Mouse (Mus musculus) kidney, embryonic 15.5 days (tissue): Measurements from ENCODE around the gene Snrpg. TPM values are rescaled to one million over a fixed set of nuclear protein-coding genes. Genes with fewer than 3 reads are reported as not detected.
A peak's percentile ranks its signal among the peaks of the same experiment; 100 is the strongest.

Experiments
- ATAC-seq: fragments of 200-750 bp; cut with Nextera tagmentation; replicated peaks from 2 replicates; pipeline ENCODE4 v1.8.0; 2017; ENCODE audit warnings: moderate TSS enrichment; ENCODE audit not compliant: low FRiP score
- H3K27ac ChIP-seq: fragments of 300-500 bp; sonication (generic); 2 replicates; pipeline ENCODE4 v1.5.1; 2015; ENCODE audit warnings: mild to moderate bottlenecking, inconsistent platforms
- H3K27me3 ChIP-seq: fragments of 300-500 bp; sonication (generic); 2 replicates; pipeline ENCODE4 v1.6.1; 2015; ENCODE audit warnings: inconsistent platforms
- H3K36me3 ChIP-seq: fragments of 300-500 bp; sonication (generic); 2 replicates; pipeline ENCODE4 v1.6.1; 2015; ENCODE audit warnings: inconsistent platforms
- H3K4me1 ChIP-seq: fragments of 300-500 bp; sonication (generic); 2 replicates; pipeline ENCODE4 v1.6.1; 2015; ENCODE audit warnings: inconsistent platforms
- H3K4me2 ChIP-seq: fragments of 300-500 bp; sonication (generic); 2 replicates; pipeline ENCODE4 v1.6.1; 2015; ENCODE audit warnings: moderate library complexity, mild to moderate bottlenecking, inconsistent platforms
- H3K4me3 ChIP-seq: fragments of 300-500 bp; sonication (generic); replicated peaks from 2 replicates; pipeline ENCODE4 v1.5.1; 2015; ENCODE audit warnings: mild to moderate bottlenecking, inconsistent platforms
- H3K9ac ChIP-seq: fragments of 300-500 bp; sonication (generic); 2 replicates; pipeline ENCODE4 v1.6.1; 2015; ENCODE audit warnings: mild to moderate bottlenecking, inconsistent platforms
- H3K9me3 ChIP-seq: fragments of 300-500 bp; sonication (generic); replicated peaks from 2 replicates; pipeline ENCODE4 v1.6.1; 2016; ENCODE audit warnings: inconsistent platforms
- WGBS: fragments of 180-500 bp; shearing (Covaris S2); methylation state at CpG from one replicate; pipeline ENCODE4 v1.1.7; 2015; ENCODE audit warnings: mixed read lengths; 5-methylcytosine and 5-hydroxymethylcytosine counted together
- polyA plus RNA-seq: library from polyadenylated mRNA; unstranded; fragments of >200 nt; fragmentation: Nextera tagmentation; extraction: Ambion mirVana; gene quantifications from 2 replicates; pipeline ENCODE4 v1.2.1, GENCODE M21; 2015

Snrpg gene
- polyA plus RNA-seq, 1 experiment from 2014 or later = 665 TPM

DNA sequence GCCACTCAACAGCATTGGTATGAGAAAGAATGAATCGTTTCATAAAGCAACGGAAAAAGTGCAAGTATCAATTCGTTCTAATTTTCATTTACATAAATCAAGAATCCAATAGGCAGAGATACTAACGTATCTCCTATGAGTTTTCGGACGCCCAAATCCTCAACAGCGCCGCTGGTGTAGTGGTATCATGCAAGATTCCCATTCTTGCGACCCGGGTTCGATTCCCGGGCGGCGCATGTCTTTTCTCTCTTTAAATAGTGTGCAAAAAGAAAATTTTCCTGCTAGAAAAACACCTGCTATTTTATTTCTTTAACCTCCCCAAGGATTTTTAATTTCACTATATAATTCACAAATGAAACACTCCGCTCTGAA, 32.6 kb downstream of the Snrpg start:
- H3K9me3 ChIP-seq = no peaks in the 10 kb centered on the region
- WGBS = under 1% methylated on average over 15 of the region's 15 CpGs
- H3K36me3 ChIP-seq = peaks cover 14% of the 10 kb centered on the region
- H3K4me2 ChIP-seq = peak overlapping the region; percentile 62
- H3K27me3 ChIP-seq = no peaks in the 10 kb centered on the region
- H3K4me3 ChIP-seq = peak overlapping the region; percentile 83
- H3K27ac ChIP-seq = peak overlapping the region; percentile 100
- peaks cover 21% of the 10 kb centered on the region for H3K4me1 ChIP-seq
- peak; percentile 68 for ATAC-seq
- H3K9ac ChIP-seq = peak overlapping the region; percentile 96

DNA sequence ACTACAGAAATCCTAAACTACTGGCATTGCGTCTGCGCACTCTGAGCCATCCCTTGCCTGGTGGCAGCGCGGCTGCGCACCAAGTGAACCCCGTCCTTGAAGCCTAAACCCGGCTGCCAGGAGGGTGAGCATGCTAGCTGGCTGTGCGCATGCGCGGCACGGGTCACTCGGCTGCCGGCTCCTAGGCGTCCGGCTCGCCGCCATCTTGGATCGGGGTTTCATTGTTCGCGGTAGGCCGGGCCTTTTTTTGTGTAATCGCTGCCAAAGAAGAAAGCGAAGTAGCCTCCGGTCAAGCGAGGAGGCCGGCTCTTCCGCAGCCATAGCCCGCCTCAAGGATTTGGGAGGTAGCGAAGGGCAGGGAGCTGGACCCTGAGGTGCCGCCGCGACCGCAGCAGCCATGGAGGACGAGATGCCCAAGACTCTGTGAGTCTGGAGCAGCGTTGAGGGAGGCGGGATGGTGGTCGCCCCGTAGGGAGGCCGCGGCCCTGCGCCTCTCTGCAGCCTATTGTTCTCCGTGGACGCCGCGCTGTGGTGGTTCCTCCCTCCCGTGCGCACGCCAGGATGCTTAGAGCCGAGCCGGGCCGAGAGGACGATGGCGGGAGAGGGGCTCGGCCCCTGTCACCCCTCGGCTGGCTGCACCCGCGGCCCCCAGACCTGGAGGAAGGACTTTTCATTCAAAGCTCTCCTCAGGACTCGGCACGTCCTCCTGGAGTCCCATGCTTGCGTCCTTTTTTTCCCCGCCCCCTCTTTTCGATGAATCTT, 33.2 kb downstream of the Snrpg start, which contains the start of gene Tia1:
Gene Tia1 (plus strand): TSS at position 120 of the 762 bp plus-strand sequence.
- peak within 1 kb of the TSS; percentile 100 for H3K27ac ChIP-seq
- peak; percentile 97 for ATAC-seq
- no peaks in the 10 kb centered on the region for H3K9me3 ChIP-seq
- peak within 1 kb of the TSS; percentile 96 for H3K9ac ChIP-seq
- no peaks in the 10 kb centered on the region for H3K27me3 ChIP-seq
- H3K4me1 ChIP-seq = peaks cover 21% of the 10 kb centered on the region
- H3K4me3 ChIP-seq = peak within 1 kb of the TSS; percentile 83
- H3K4me2 ChIP-seq = peak within 1 kb of the TSS; percentile 62
- H3K36me3 ChIP-seq = peaks cover 20% of the 10 kb centered on the region
- WGBS = under 1% methylated on average over 59 of the region's 62 CpGs

DNA sequence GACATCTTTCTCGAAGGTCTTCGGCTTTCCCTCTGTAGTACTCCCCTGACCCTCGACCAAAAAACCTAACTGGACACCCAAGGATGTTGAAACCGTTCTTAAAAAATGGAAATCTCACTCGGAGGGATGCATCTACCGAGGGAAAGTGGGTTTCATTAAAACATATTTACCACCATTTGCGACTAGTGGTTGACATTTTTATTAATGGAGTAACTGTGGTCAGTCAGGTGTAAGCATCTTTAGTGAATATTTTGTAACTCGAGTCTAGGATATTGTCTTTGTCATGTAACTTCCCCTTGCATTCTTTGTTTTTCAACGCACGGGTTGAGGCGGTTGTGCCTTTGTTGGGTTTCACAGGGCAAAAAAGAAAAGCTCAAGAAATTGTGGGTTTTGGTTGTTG, 33.9 kb downstream of the Snrpg start:
- no peak for ATAC-seq
- peak overlapping the region; percentile 96 for H3K9ac ChIP-seq
- peak overlapping the region; percentile 62 for H3K4me2 ChIP-seq
- peaks cover 27% of the 10 kb centered on the region for H3K36me3 ChIP-seq
- H3K27me3 ChIP-seq = no peaks in the 10 kb centered on the region
- no peaks in the 10 kb centered on the region for H3K9me3 ChIP-seq
- peak overlapping the region; percentile 83 for H3K4me3 ChIP-seq
- peaks cover 23% of the 10 kb centered on the region for H3K4me1 ChIP-seq
- whole genome bisulfite sequencing = under 1% methylated on average over 11 of the region's 11 CpGs
- peak overlapping the region; percentile 100 for H3K27ac ChIP-seq

DNA sequence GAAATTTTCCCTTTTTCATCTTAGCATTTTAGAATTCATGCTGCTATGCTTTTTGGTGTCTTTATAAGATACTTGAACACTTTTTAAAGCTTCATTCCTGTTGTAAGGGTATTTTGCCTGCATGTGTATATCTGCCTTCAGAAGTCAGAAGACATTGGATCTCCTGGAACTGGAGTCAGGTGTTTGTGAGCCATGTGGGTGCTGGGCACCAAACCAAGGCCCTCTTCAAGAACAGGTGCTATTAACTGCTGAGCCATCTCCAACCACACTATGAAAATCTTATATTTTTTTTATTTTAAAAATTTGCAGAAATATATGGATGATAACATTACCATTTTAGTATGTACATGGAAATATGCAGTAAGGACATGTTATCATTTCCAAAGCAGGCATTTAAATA, 35.2 kb downstream of the Snrpg start:
- H3K4me2 ChIP-seq = peak overlapping the region; percentile 62
- ATAC-seq = no peak

DNA sequence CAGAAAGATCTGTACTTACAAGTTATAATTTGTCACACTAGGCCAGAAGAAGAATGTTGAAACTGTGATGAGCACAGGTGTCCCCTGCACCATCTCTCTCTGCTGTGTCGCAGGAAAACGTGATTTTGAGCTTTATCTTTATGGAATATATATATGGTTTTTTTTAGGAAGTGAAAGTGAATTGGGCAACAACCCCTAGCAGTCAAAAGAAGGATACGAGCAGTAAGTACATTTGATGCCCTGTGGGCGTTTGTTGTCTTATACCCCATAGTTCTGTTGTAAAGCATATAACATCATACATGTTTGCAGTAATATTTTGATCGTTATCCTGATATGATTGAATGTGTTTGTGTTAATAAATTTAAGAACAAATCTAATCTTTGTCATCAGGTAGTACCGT, 47.6 kb downstream of the Snrpg start:
- Histone ChIP-seq H3K36me3 (peaks cover 90% of the 10 kb centered on the region), H3K4me1 (no peaks in the 10 kb centered on the region), H3K4me3 (no peak overlapping the region), H3K4me2 (no peak overlapping the region), H3K27me3 (no peaks in the 10 kb centered on the region), H3K27ac (no peak overlapping the region), H3K9me3 (no peaks in the 10 kb centered on the region), H3K9ac (no peak overlapping the region)
- ATAC-seq = no peak
- 95% methylated on average over 6 of the region's 6 CpGs for WGBS

More for the DNA sequence above, 35.2 kb downstream of the Snrpg start:
- Histone ChIP-seq H3K27ac (no peak overlapping the region), H3K4me1 (peaks cover 19% of the 10 kb centered on the region), H3K36me3 (peaks cover 27% of the 10 kb centered on the region), H3K27me3 (no peaks in the 10 kb centered on the region), H3K4me3 (no peak overlapping the region), H3K9ac (no peak overlapping the region), H3K9me3 (no peaks in the 10 kb centered on the region)

DNA sequence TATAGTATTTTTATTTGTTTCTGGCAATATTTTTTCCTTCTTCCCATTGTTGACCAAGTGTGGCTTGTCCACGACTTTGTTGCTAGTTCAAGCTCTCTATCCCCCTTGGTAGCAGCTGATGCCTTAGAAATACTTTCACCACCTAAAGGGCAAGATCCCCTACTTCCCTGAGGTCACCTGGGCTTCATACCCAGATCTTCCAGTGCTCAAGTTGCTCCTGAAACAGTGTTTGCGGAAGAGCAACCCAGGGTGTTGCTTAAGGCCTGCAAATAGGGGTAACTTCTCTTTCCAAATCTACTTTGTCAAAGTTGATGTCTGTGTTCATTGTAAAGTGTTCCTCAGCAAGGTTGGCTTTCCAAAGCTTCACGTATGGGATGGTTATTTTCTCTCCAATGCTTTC, 48.1 kb downstream of the Snrpg start:
- Histone ChIP-seq H3K27ac (no peak overlapping the region), H3K36me3 (peaks cover 87% of the 10 kb centered on the region), H3K9me3 (no peaks in the 10 kb centered on the region), H3K4me2 (no peak overlapping the region), H3K4me3 (no peak overlapping the region), H3K27me3 (no peaks in the 10 kb centered on the region), H3K4me1 (no peaks in the 10 kb centered on the region), H3K9ac (no peak overlapping the region)
- ATAC-seq = no peak
- 89% methylated on average over 3 of the region's 3 CpGs for WGBS

DNA sequence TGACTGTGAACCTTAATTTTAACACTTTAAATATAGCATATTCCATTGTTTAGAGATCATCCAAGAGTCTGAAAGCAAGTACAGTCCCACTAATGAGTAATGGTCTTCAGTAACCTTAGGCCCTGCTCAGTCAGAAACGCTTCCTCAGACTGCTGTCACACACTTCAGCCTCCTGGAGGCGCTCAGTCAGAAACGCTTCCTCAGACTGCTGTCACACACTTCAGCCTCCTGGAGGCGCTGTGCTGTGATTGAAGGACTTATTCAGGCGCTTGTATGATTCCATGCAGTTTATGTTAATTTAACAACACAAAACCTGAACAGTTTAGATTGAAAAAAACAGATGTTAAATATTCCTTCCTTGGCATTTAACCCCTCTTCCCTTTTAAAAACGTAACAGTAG, 49.4 kb downstream of the Snrpg start:
- Histone ChIP-seq H3K9me3 (no peaks in the 10 kb centered on the region), H3K4me1 (no peaks in the 10 kb centered on the region), H3K27ac (no peak overlapping the region), H3K27me3 (no peaks in the 10 kb centered on the region), H3K4me3 (no peak overlapping the region), H3K4me2 (no peak overlapping the region), H3K9ac (no peak overlapping the region), H3K36me3 (peaks cover 87% of the 10 kb centered on the region)
- 79% methylated on average over 6 of the region's 6 CpGs for WGBS
- ATAC-seq = no peak

DNA sequence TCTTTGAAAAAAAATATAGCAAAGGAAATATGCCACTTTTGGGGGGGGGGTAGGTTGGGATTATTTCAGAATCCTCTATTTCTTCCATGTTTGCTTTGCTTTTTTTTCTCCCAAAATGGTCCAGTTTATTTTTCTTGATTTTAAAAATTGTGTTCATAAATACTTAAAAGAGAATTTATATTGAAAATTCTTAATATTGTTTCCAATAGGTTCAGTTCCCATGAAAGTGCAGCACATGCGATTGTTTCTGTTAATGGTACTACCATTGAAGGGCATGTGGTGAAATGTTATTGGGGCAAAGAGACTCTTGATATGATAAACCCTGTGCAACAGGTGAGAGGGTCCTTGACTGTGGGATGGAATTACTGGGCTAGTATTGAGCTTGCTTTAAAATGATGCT, 55.3 kb downstream of the Snrpg start, which contains the start of gene Gm44790:
Gene Gm44790 (plus strand): TSS at position 301 of the 400 bp plus-strand sequence.
- H3K4me2 ChIP-seq = no peak within 1 kb of the TSS
- H3K27me3 ChIP-seq = no peaks in the 10 kb centered on the region
- H3K36me3 ChIP-seq = peaks cover 86% of the 10 kb centered on the region
- WGBS = 89% methylated on average over 1 of the region's 1 CpGs
- H3K9ac ChIP-seq = no peak within 1 kb of the TSS
- H3K4me3 ChIP-seq = no peak within 1 kb of the TSS
- no peaks in the 10 kb centered on the region for H3K4me1 ChIP-seq
- no peaks in the 10 kb centered on the region for H3K9me3 ChIP-seq
- H3K27ac ChIP-seq = no peak within 1 kb of the TSS
- no peak for ATAC-seq

Other genes with a start within 250 kb of the Snrpg start
- gene Tgfa, start 176.1 kb upstream of the Snrpg start, polyA plus RNA-seq = 7.2 and 8.7 TPM in 2 replicates
- 145 and 148 TPM in 2 replicates for gene Fam136a, start 5.7 kb upstream of the Snrpg start, polyA plus RNA-seq
- gene Pcyox1, start 25.9 kb downstream of the Snrpg start, polyA plus RNA-seq = 97.6 and 99.1 TPM in 2 replicates
- gene Tia1, start 32.9 kb downstream of the Snrpg start, polyA plus RNA-seq = 218 and 219 TPM in 2 replicates
- 0.43 and 0.51 TPM in 2 replicates for gene Gm44790, start 55.4 kb downstream of the Snrpg start, polyA plus RNA-seq
- 24.4 and 25.5 TPM in 2 replicates for gene C87436, start 67.1 kb downstream of the Snrpg start, polyA plus RNA-seq
- gene Pcbp1, start 155.0 kb downstream of the Snrpg start, polyA plus RNA-seq = 488 and 506 TPM in 2 replicates